8 mouse cellular contexts compared by ENCODE assay signal in genomic region chr8:106135672-106136071, GRCm38 (mm10). TPM values are rescaled to one million over a fixed set of nuclear protein-coding genes. Genes with fewer than 3 reads are reported as not detected.
DNase-seq lines count a peak whose midpoint lies in the region; ATAC-seq and TF ChIP-seq lines count a peak whose summit lies in the region.

No protein-coding gene starts in this region.

- TF ChIP-seq CTCF in kidney, postnatal 0 days (IDR thresholded peaks at IDR 0.05; ENCODE audit: low read depth): no peak

- peaks cover 11% of the 10 kb centered on the region for H3K36me3 ChIP-seq in heart, embryonic 15.5 days
- peaks cover under 1% of the 10 kb centered on the region; the same call in 1 of the 2 replicates for H3K36me3 ChIP-seq in embryonic facial prominence, embryonic 11.5 days (replicated peaks; ENCODE audit: control insufficient read depth, insufficient read depth, low read depth, low read length)
- peaks cover 17% of the 10 kb centered on the region for H3K36me3 ChIP-seq in kidney, postnatal 0 days (ENCODE audit: insufficient read depth, low read length)
- peaks cover 20% of the 10 kb centered on the region for H3K36me3 ChIP-seq in midbrain, embryonic 13.5 days

- peak overlapping the region; percentile 100 for H3K4me2 ChIP-seq in heart, embryonic 15.5 days
- peak overlapping the region; percentile 85 for H3K4me2 ChIP-seq in embryonic facial prominence, embryonic 11.5 days (ENCODE audit: low read depth, low read length)
- peak overlapping the region; percentile 89 for H3K4me2 ChIP-seq in kidney, postnatal 0 days (ENCODE audit: low read length)
- peak overlapping the region; percentile 76; the same call in 1 of the 2 replicates for H3K4me2 ChIP-seq in midbrain, embryonic 13.5 days (replicated peaks)

- H3K4me1 ChIP-seq in heart, embryonic 15.5 days (replicated peaks): peaks cover 27% of the 10 kb centered on the region
- H3K4me1 ChIP-seq in embryonic facial prominence, embryonic 11.5 days (ENCODE audit: control insufficient read depth, insufficient read depth, low read length): peaks cover 5% of the 10 kb centered on the region; the same call in 1 of the 2 replicates
- peaks cover 6% of the 10 kb centered on the region for H3K4me1 ChIP-seq in kidney, postnatal 0 days (replicated peaks; ENCODE audit: insufficient read depth, low read length)
- H3K4me1 ChIP-seq in midbrain, embryonic 13.5 days (replicated peaks): peaks cover 29% of the 10 kb centered on the region

- DNase-seq in heart, adult 9 months (ENCODE audit: low spot score in 2 of 2): no peak
- no peak for DNase-seq in embryonic facial prominence, embryonic 11.5 days (ENCODE audit: low spot score)
- peak; percentile 29 for DNase-seq in kidney, postnatal 0 days (ENCODE audit: low spot score)
- DNase-seq in left cerebral cortex, postnatal 36 days (ENCODE audit: low spot score in 2 of 2): no peak
- no peak for DNase-seq in embryo, embryonic 9.5 days (ENCODE audit: extremely low spot score)
- DNase-seq in layer of hippocampus, adult 8-10 months (ENCODE audit: low spot score in 2 of 2): no peak

- H3K9me3 ChIP-seq in heart, embryonic 15.5 days (replicated peaks): no peaks in the 10 kb centered on the region
- no peaks in the 10 kb centered on the region for H3K9me3 ChIP-seq in embryonic facial prominence, embryonic 11.5 days (replicated peaks; ENCODE audit: control insufficient read depth, low read length)
- no peaks in the 10 kb centered on the region for H3K9me3 ChIP-seq in kidney, postnatal 0 days (replicated peaks; ENCODE audit: low read length)
- no peaks in the 10 kb centered on the region for H3K9me3 ChIP-seq in midbrain, embryonic 13.5 days

- WGBS in heart, embryonic 15.5 days: 13% methylated on average over 19 of the region's 19 CpGs
- 4% methylated on average over 19 of the region's 19 CpGs for WGBS in embryonic facial prominence, embryonic 11.5 days
- WGBS in kidney, postnatal 0 days: 5% methylated on average over 19 of the region's 19 CpGs
- 8% methylated on average over 19 of the region's 19 CpGs for WGBS in midbrain, embryonic 13.5 days

- no peak for ATAC-seq in heart, embryonic 15.5 days (replicated peaks; ENCODE audit: insufficient number of reproducible peaks, insufficient read depth, low FRiP score, low read depth)
- ATAC-seq in embryonic facial prominence, embryonic 11.5 days (replicated peaks; ENCODE audit: insufficient number of reproducible peaks, low FRiP score, low TSS enrichment, low read depth): no peak
- ATAC-seq in kidney, postnatal 0 days (replicated peaks; ENCODE audit: low FRiP score, low read depth): peak; percentile 50
- ATAC-seq in midbrain, embryonic 13.5 days: no peak

- peak overlapping the region; percentile 45 for H3K9ac ChIP-seq in heart, embryonic 15.5 days
- no peak overlapping the region for H3K9ac ChIP-seq in embryonic facial prominence, embryonic 11.5 days (replicated peaks; ENCODE audit: low read length)
- H3K9ac ChIP-seq in kidney, postnatal 0 days (ENCODE audit: low read depth, low read length): peak overlapping the region; percentile 77
- H3K9ac ChIP-seq in midbrain, embryonic 13.5 days (replicated peaks): no peak overlapping the region

- no peak overlapping the region; the same call in 1 of the 2 replicates for H3K27ac ChIP-seq in heart, embryonic 15.5 days
- H3K27ac ChIP-seq in embryonic facial prominence, embryonic 11.5 days (replicated peaks; ENCODE audit: low read depth, low read length): no peak overlapping the region
- H3K27ac ChIP-seq in kidney, postnatal 0 days: peak overlapping the region; percentile 94
- H3K27ac ChIP-seq in midbrain, embryonic 13.5 days: no peak overlapping the region

- peaks cover 36% of the 10 kb centered on the region for H3K27me3 ChIP-seq in heart, embryonic 15.5 days
- H3K27me3 ChIP-seq in embryonic facial prominence, embryonic 11.5 days (ENCODE audit: control insufficient read depth, insufficient read depth, low read length): peaks cover 32% of the 10 kb centered on the region
- H3K27me3 ChIP-seq in kidney, postnatal 0 days (ENCODE audit: insufficient read depth, low read length): no peaks in the 10 kb centered on the region
- H3K27me3 ChIP-seq in midbrain, embryonic 13.5 days: peaks cover 78% of the 10 kb centered on the region

- H3K4me3 ChIP-seq in heart, embryonic 15.5 days: peak overlapping the region; percentile 64
- peak overlapping the region; percentile 48 for H3K4me3 ChIP-seq in embryonic facial prominence, embryonic 11.5 days (ENCODE audit: low read depth, low read length)
- peak overlapping the region; percentile 49 for H3K4me3 ChIP-seq in kidney, postnatal 0 days (replicated peaks; ENCODE audit: low read depth, low read length)
- H3K4me3 ChIP-seq in midbrain, embryonic 13.5 days (replicated peaks): 0 out of 2 replicates have a peak overlapping the region, but pooled peaks have one; percentile 46

- intact Hi-C loops in left cerebral cortex, postnatal 36 days (cut with DNase I): no loop called here

RNA-seq across cellular contexts. Expression of gene Esrp2, which starts 1.1 kb away (rescaled TPM):
- polyA plus RNA-seq in heart, embryonic 15.5 days (2015; fragmentation: Nextera tagmentation; extraction: Ambion mirVana): 1.5 and 6.1 TPM in 2 replicates
- 4.1 and 6.7 TPM in 2 replicates for polyA plus RNA-seq in embryonic facial prominence, embryonic 11.5 days (2014; fragmentation: Nextera tagmentation; extraction: Ambion mirVana)
- 21.0 and 21.2 TPM in 2 replicates for polyA plus RNA-seq in kidney, postnatal 0 days (2015; fragmentation: Nextera tagmentation; extraction: Ambion mirVana)
- polyA plus RNA-seq in midbrain, embryonic 13.5 days (2015; fragmentation: Nextera tagmentation; extraction: Ambion mirVana): 0.09 TPM in 1 of 2 replicates, not detected in the other
- total RNA-seq in left cerebral cortex, postnatal 36 days (2021): under 1 TPM; 0.30 to 0.36 TPM
- total RNA-seq in layer of hippocampus, adult 8-10 months (2022): under 1 TPM in 2 of 4 experiments, not detected in 2; 0.09 to 0.43 TPM

RNA-seq across cellular contexts. Expression of gene Pla2g15, which starts 14.5 kb away (rescaled TPM):
- 7.0 and 9.4 TPM in 2 replicates for polyA plus RNA-seq in heart, embryonic 15.5 days (2015; fragmentation: Nextera tagmentation; extraction: Ambion mirVana)
- polyA plus RNA-seq in embryonic facial prominence, embryonic 11.5 days (2014; fragmentation: Nextera tagmentation; extraction: Ambion mirVana): 6.6 and 8.7 TPM in 2 replicates
- 8.1 and 9.8 TPM in 2 replicates for polyA plus RNA-seq in kidney, postnatal 0 days (2015; fragmentation: Nextera tagmentation; extraction: Ambion mirVana)
- polyA plus RNA-seq in midbrain, embryonic 13.5 days (2015; fragmentation: Nextera tagmentation; extraction: Ambion mirVana): 16.8 and 18.4 TPM in 2 replicates
- total RNA-seq in left cerebral cortex, postnatal 36 days (2021): 10 to 100 TPM; 25.9 to 26.3 TPM
- total RNA-seq in layer of hippocampus, adult 8-10 months (2022): 10 to 100 TPM; 28.2 to 36.0 (median 29.8) TPM

RNA-seq across cellular contexts. Expression of gene Slc7a6, which starts 33.0 kb away (rescaled TPM):
- 29.6 and 33.3 TPM in 2 replicates for polyA plus RNA-seq in heart, embryonic 15.5 days (2015; fragmentation: Nextera tagmentation; extraction: Ambion mirVana)
- polyA plus RNA-seq in embryonic facial prominence, embryonic 11.5 days (2014; fragmentation: Nextera tagmentation; extraction: Ambion mirVana): 82.4 and 90.9 TPM in 2 replicates
- 61.0 and 61.6 TPM in 2 replicates for polyA plus RNA-seq in kidney, postnatal 0 days (2015; fragmentation: Nextera tagmentation; extraction: Ambion mirVana)
- 76.0 and 81.0 TPM in 2 replicates for polyA plus RNA-seq in midbrain, embryonic 13.5 days (2015; fragmentation: Nextera tagmentation; extraction: Ambion mirVana)
- total RNA-seq in left cerebral cortex, postnatal 36 days (2021): 10 to 100 TPM; 24.0 to 28.7 TPM
- 10 to 100 TPM; 22.3 to 31.9 (median 27.5) TPM for total RNA-seq in layer of hippocampus, adult 8-10 months (2022)

Comparison
In these comparisons a context has a peak if more than half of its experiments do, and no peak if none do; other contexts are left out.
1. H3K9ac ChIP-seq: peak in heart, embryonic 15.5 days (single experiment) and kidney, postnatal 0 days (single experiment); none in embryonic facial prominence, embryonic 11.5 days (single experiment) and midbrain, embryonic 13.5 days (single experiment).
2. Peak in every context shown above with its lines, with median percentiles within 50 percentile points of each other: H3K4me2 ChIP-seq and H3K4me3 ChIP-seq.